Comparison of ENCODE assay signal across 26 mouse cellular contexts in genomic region chr5:115083492-115083891, GRCm38 (mm10). TPM values are rescaled to one million over a fixed set of nuclear protein-coding genes. Genes with fewer than 3 reads are reported as not detected.
DNase-seq lines count a peak whose midpoint lies in the region; ATAC-seq and TF ChIP-seq lines count a peak whose summit lies in the region.
"Had no signal": no experiment of that assay in that cellular context is flagged by ENCODE, and none has a peak within 500 bp of the region (broad histone marks: within the 10 kb centered on the region; RNA-seq: fewer than 3 reads in every experiment).

No protein-coding gene starts in this region.

- intact Hi-C loops in left cerebral cortex, adult 2 months (cut with DNase I): no loop called here

- H3K4me3 ChIP-seq in layer of hippocampus, adult 2 months: no peak overlapping the region
- no peak overlapping the region for H3K4me3 ChIP-seq in left cerebral cortex, adult 2 months
- H3K4me3 ChIP-seq: embryonic facial prominence, embryonic 12.5 days; embryonic facial prominence, embryonic 15.5 days; forebrain, embryonic 15.5 days; hindbrain, embryonic 10.5 days; hindbrain, embryonic 13.5 days had no signal

- DNase-seq in T-cell, adult 2 months (ENCODE audit: low spot score): peak; percentile 37
- DNase-seq in thymus, adult 18-20 months: peak; percentile 25 to 59
- peak; percentile 28 to 30 for DNase-seq in thymus, postnatal 10 days (ENCODE audit: low spot score in 2 of 2)
- DNase-seq in thymus, postnatal 36 days: peak; percentile 38 to 65
- DNase-seq in layer of hippocampus, adult 2 months (ENCODE audit: low spot score in 2 of 2): no peak
- DNase-seq in adipocyte (ENCODE audit: low spot score): no peak
- no peak for DNase-seq in left cerebral cortex, adult 2 months (ENCODE audit: extremely low spot score in 1 of 2, low spot score in 2 of 2)
- DNase-seq: adrenal gland, adult 8-10 months; adrenal gland, postnatal 25 days; cerebellum, adult 11-12 months; cerebellum, adult 8-10 months; cerebellum, postnatal 10 days; gastrocnemius, postnatal 10 days; gastrocnemius, postnatal 36 days; heart, postnatal 10 days; heart, postnatal 36 days had no signal

- H3K27ac ChIP-seq in layer of hippocampus, adult 2 months: no peak overlapping the region
- no peak overlapping the region for H3K27ac ChIP-seq in left cerebral cortex, adult 2 months
- H3K27ac ChIP-seq: embryonic facial prominence, embryonic 12.5 days; embryonic facial prominence, embryonic 15.5 days; forebrain, embryonic 15.5 days; hindbrain, embryonic 10.5 days; hindbrain, embryonic 13.5 days had no signal

- no peak for TF ChIP-seq CTCF in layer of hippocampus, adult 2 months (conservative IDR thresholded peaks at IDR 0.05)
- TF ChIP-seq CTCF in left cerebral cortex, adult 2 months (IDR thresholded peaks at IDR 0.05): no peak

- no peak for ATAC-seq in megakaryocyte progenitor cell, adult 5-6 weeks (replicated peaks; ENCODE audit: poor library complexity)
- ATAC-seq: forebrain, embryonic 15.5 days; hindbrain, embryonic 16.5 days; Patski had no signal

RNA-seq across cellular contexts. Expression of gene Gm10401, which starts 14.6 kb away (rescaled TPM):
- not detected for total RNA-seq in layer of hippocampus, adult 2 months (2021)
- not detected for total RNA-seq in left cerebral cortex, adult 2 months (2021)
- not detected in 2 replicates for total RNA-seq in megakaryocyte progenitor cell, adult 5-6 weeks (2015)
- not detected in 2 replicates for total RNA-seq in megakaryocyte progenitor cell, adult 5-6 weeks (2017)
- total RNA-seq: adrenal gland, adult 8-10 months; adrenal gland, postnatal 25 days; gastrocnemius, adult 18-20 months; gastrocnemius, postnatal 10 days; gastrocnemius, postnatal 36 days; heart, adult 8-10 months; heart, postnatal 10 days; heart, postnatal 36 days had no signal

RNA-seq across cellular contexts. Expression of gene Acads, which starts 35.7 kb away (rescaled TPM):
- 1 to 10 TPM; 6.5 to 7.3 TPM for total RNA-seq in layer of hippocampus, adult 2 months (2021)
- total RNA-seq in left cerebral cortex, adult 2 months (2021): 1 to 10 TPM; 6.5 to 7.2 TPM
- 27.8 and 28.8 TPM in 2 replicates for total RNA-seq in megakaryocyte progenitor cell, adult 5-6 weeks (2015)
- total RNA-seq in megakaryocyte progenitor cell, adult 5-6 weeks (2017): 22.3 and 34.1 TPM in 2 replicates

RNA-seq across cellular contexts. Expression of gene Unc119b, which starts 51.3 kb away (rescaled TPM):
- 10 to 100 TPM; 25.9 to 28.0 TPM for total RNA-seq in layer of hippocampus, adult 2 months (2021)
- 10 to 100 TPM; 25.2 to 31.0 TPM for total RNA-seq in left cerebral cortex, adult 2 months (2021)
- total RNA-seq in megakaryocyte progenitor cell, adult 5-6 weeks (2015): 4.1 and 7.2 TPM in 2 replicates
- 9.6 and 11.2 TPM in 2 replicates for total RNA-seq in megakaryocyte progenitor cell, adult 5-6 weeks (2017)

Comparison
In these comparisons a context has a peak if more than half of its experiments do, and no peak if none do; other contexts are left out.
1. DNase-seq: peak in T-cell, adult 2 months (single experiment), thymus, adult 18-20 months (2 of 2), thymus, postnatal 10 days (2 of 2) and thymus, postnatal 36 days (2 of 2); none in layer of hippocampus, adult 2 months (0 of 2), adipocyte (single experiment) and left cerebral cortex, adult 2 months (0 of 2).